In genomic region chr12:24525065-24525464, GRCm38 (mm10) we compare ENCODE assay signal across 7 mouse cellular contexts. TPM values are rescaled to one million over a fixed set of nuclear protein-coding genes. Genes with fewer than 3 reads are reported as not detected.
A peak's percentile ranks its signal among the peaks of the same experiment; 100 is the strongest.
DNase-seq lines count a peak whose midpoint lies in the region; TF ChIP-seq lines count a peak whose summit lies in the region.
"Not testable (repeated sequence)": the region's sequence is repeated elsewhere in the genome, so short reads cannot be mapped to it uniquely, and the experiment has no call there.

No protein-coding gene starts in this region.

- H3ac ChIP-seq in myocyte (ENCODE audit: control insufficient read depth, insufficient read length): not testable (repeated sequence)

- not testable (repeated sequence) for H3K4me3 ChIP-seq in myocyte

- not testable (repeated sequence) for H3K4me2 ChIP-seq in myocyte (ENCODE audit: low read depth)

- H3K27me3 ChIP-seq in myocyte (ENCODE audit: control insufficient read depth, insufficient read depth, insufficient read length): not testable (repeated sequence)

- DNase-seq in 416B (ENCODE audit: low read depth): peak; percentile 59
- DNase-seq in Muller cell, postnatal 12 days (ENCODE audit: inconsistent ontology term): peak; percentile 55
- peak; percentile 86 to 88 for DNase-seq in adrenal gland, adult (ENCODE audit: inconsistent age in 2 of 2, low spot score in 1 of 2)
- peak; percentile 69 for DNase-seq in adrenal gland, postnatal 10 days
- peak; percentile 61 for DNase-seq in brain, adult 2 months (ENCODE audit: low read depth, low spot score)
- peak; percentile 19 to 56 for DNase-seq in cerebellum, postnatal 25 days

- not testable (repeated sequence) for TF ChIP-seq POLR2A in myocyte (IDR thresholded peaks at IDR 0.05; ENCODE audit: insufficient read length, low read depth)

- H3K79me2 ChIP-seq in myocyte (ENCODE audit: control insufficient read depth, insufficient read depth): not testable (repeated sequence)

- not testable (repeated sequence) for H3K36me3 ChIP-seq in myocyte (ENCODE audit: control insufficient read depth, insufficient read depth)

TF ChIP-seq in myocyte, 11 proteins besides CTCF, POLR2A, EP300 and RAD21:
- TF ChIP-seq MYOD1 (IDR thresholded peaks at IDR 0.05; ENCODE audit: control insufficient read depth in 1 of 3, insufficient read length in 2 of 3, low read depth in 2 of 3) (peak in 1 of 3 experiments; percentile 13), USF1 (IDR thresholded peaks at IDR 0.05; ENCODE audit: low read depth) (peak; percentile 42)
TF ChIP-seq in myocyte: peak in this region for 2; not testable (repeated sequence) for 9.

RNA-seq across cellular contexts. Expression of gene Taf1b, which starts 26.9 kb away (rescaled TPM):
- total RNA-seq in adrenal gland, postnatal 10 days (2021): 10 to 100 TPM; 14.7 to 15.3 TPM
- 15.1 TPM for polyA plus RNA-seq in myocyte (2012; fragmentation: generic; extraction: Trizol)

RNA-seq across cellular contexts. Expression of gene Grhl1, which starts 47.0 kb away (rescaled TPM):
- total RNA-seq in adrenal gland, postnatal 10 days (2021): 1 to 10 TPM; 1.1 to 1.4 TPM
- polyA plus RNA-seq in myocyte (2012; fragmentation: generic; extraction: Trizol): 0.41 TPM
